Mouse (Mus musculus) midbrain, postnatal 0 days (tissue): Measurements from ENCODE around the gene Klhl36. TPM values are rescaled to one million over a fixed set of nuclear protein-coding genes. Genes with fewer than 3 reads are reported as not detected.

Experiments
- ATAC-seq: fragments of 200-750 bp; cut with Nextera tagmentation; 2 replicates; pipeline ENCODE4 v1.8.0; 2017; ENCODE audit warnings: moderate number of reproducible peaks, mild to moderate bottlenecking, moderate TSS enrichment, moderate library complexity; ENCODE audit not compliant: low FRiP score
- DNase-seq: peaks from one replicate; pipeline ENCODE4 v3.0.0-alpha.2; 2015; ENCODE audit warnings: low spot score
- H3K27ac ChIP-seq: fragments of 300-500 bp; sonication (generic); 2 replicates; pipeline ENCODE4 v1.5.1; 2014; ENCODE audit warnings: low read depth, mild to moderate bottlenecking, low read length, mixed read lengths
- H3K27me3 ChIP-seq: fragments of 300-500 bp; sonication (generic); 2 replicates; pipeline ENCODE4 v1.6.1; 2014; ENCODE audit warnings: low read length, control low read depth, mixed read lengths; ENCODE audit not compliant: insufficient read depth
- H3K36me3 ChIP-seq: fragments of 300-500 bp; sonication (generic); 2 replicates; pipeline ENCODE4 v1.6.1; 2014; ENCODE audit warnings: low read length, control low read depth, mixed read lengths; ENCODE audit not compliant: insufficient read depth
- H3K4me1 ChIP-seq: fragments of 300-500 bp; sonication (generic); 2 replicates; pipeline ENCODE4 v1.6.1; 2014; ENCODE audit warnings: mild to moderate bottlenecking, control low read depth, antibody characterized with exemption, low read length, mixed read lengths; ENCODE audit not compliant: insufficient read depth
- H3K4me2 ChIP-seq: fragments of 300-500 bp; sonication (generic); 2 replicates; pipeline ENCODE4 v1.6.1; 2014; ENCODE audit warnings: low read depth, mild to moderate bottlenecking, low read length, mixed read lengths; ENCODE audit not compliant: poor library complexity, severe bottlenecking
- H3K4me3 ChIP-seq: fragments of 300-500 bp; sonication (generic); 2 replicates; pipeline ENCODE4 v1.5.1; 2014; ENCODE audit warnings: low read depth, mild to moderate bottlenecking, low read length, moderate library complexity
- H3K9ac ChIP-seq: fragments of 300-500 bp; sonication (generic); replicated peaks from 2 replicates; pipeline ENCODE4 v1.6.1; 2014; ENCODE audit warnings: mild to moderate bottlenecking, low read length, moderate library complexity, mixed read lengths; ENCODE audit not compliant: poor library complexity, severe bottlenecking
- H3K9me3 ChIP-seq: fragments of 300-500 bp; sonication (generic); 2 replicates; pipeline ENCODE4 v1.6.1; 2016; ENCODE audit warnings: low read length, control low read depth
- CTCF ChIP-seq: IDR thresholded peaks from 2 replicates; pipeline ENCODE4 v1.5.1; 2016; ENCODE audit warnings: antibody characterized with exemption, mild to moderate bottlenecking
- WGBS: fragments of 180-500 bp; shearing (Covaris S2); extraction: QIAGEN DNeasy Blood & Tissue Kit; methylation state at CpG from one replicate; pipeline ENCODE4 v1.1.7; 2014; 5-methylcytosine and 5-hydroxymethylcytosine counted together
- polyA plus RNA-seq: library from polyadenylated mRNA; unstranded; fragments of >200 nt; fragmentation: Nextera tagmentation; extraction: Ambion mirVana; gene quantifications from 2 replicates; pipeline ENCODE4 v1.2.1, GENCODE M21; 2015
- total RNA-seq: library from RNA; depleted of rRNA; stranded (reverse); fragments of >200 nt; gene quantifications from 2 replicates; pipeline ENCODE4 v1.2.3, GENCODE M21; 2014; rRNA removed

Gene Klhl36
- 28.2 and 31.0 TPM in 2 replicates for total RNA-seq
- polyA plus RNA-seq = 19.5 and 21.0 TPM in 2 replicates

- Histone ChIP-seq H3K4me1 (peaks cover 4% of the 10 kb centered on the region; the same call in 1 of the 2 replicates), H3K9me3 (no peaks in the 10 kb centered on the region), H3K4me3 (peak within 1 kb of the TSS; percentile 89), H3K36me3 (0 out of 2 replicates have a peak, but pooled peaks cover 4% of the 10 kb centered on the region), H3K27ac (peak within 1 kb of the TSS; percentile 72), H3K27me3 (no peaks in the 10 kb centered on the region), H3K4me2 (peak within 1 kb of the TSS; percentile 86), H3K9ac (peak within 1 kb of the TSS; percentile 87)
- TF ChIP-seq CTCF = no peak
- under 1% methylated on average over 35 of the region's 35 CpGs for WGBS
- peak; percentile 95 for DNase-seq
- peak; percentile 93 for ATAC-seq
Observed at GRCm38 (mm10) chr8:119861706-119862389, at the start of gene Klhl36. Gene Klhl36, plus strand, starts transcription at chr8:119862266.

GRCm38 (mm10) chr8:119812650-119813431, 49.2 kb upstream of the Klhl36 start:
- no peak for ATAC-seq
- no peaks in the 10 kb centered on the region for H3K27me3 ChIP-seq
- TF ChIP-seq CTCF = no peak
- DNase-seq = no peak
- H3K27ac ChIP-seq = 0 out of 2 replicates have a peak overlapping the region, but pooled peaks have one; percentile 12
- no peak overlapping the region for H3K4me3 ChIP-seq
- H3K36me3 ChIP-seq = peaks cover 16% of the 10 kb centered on the region; the same call in 1 of the 2 replicates
- peak overlapping the region; percentile 39; the same call in 1 of the 2 replicates for H3K9ac ChIP-seq
- H3K4me2 ChIP-seq = no peak overlapping the region
- no peaks in the 10 kb centered on the region for H3K9me3 ChIP-seq
- H3K4me1 ChIP-seq = peaks cover 3% of the 10 kb centered on the region; the same call in 1 of the 2 replicates
- 74% methylated on average over 12 of the region's 12 CpGs for WGBS

- DNase-seq (no peak), ATAC-seq (no peak)
- no peak overlapping the region for H3K4me3 ChIP-seq
- no peaks in the 10 kb centered on the region for H3K9me3 ChIP-seq
- no peak overlapping the region for H3K4me2 ChIP-seq
- H3K27ac ChIP-seq = no peak overlapping the region
- 0 out of 2 replicates have a peak, but pooled peaks cover 3% of the 10 kb centered on the region for H3K4me1 ChIP-seq
- TF ChIP-seq CTCF = no peak
- 78% methylated on average over 6 of the region's 6 CpGs for WGBS
- H3K27me3 ChIP-seq = no peaks in the 10 kb centered on the region
- H3K36me3 ChIP-seq = peaks cover 23% of the 10 kb centered on the region; the same call in 1 of the 2 replicates
- H3K9ac ChIP-seq = no peak overlapping the region
Observed at GRCm38 (mm10) chr8:119816219-119816618, 45.8 kb upstream of the Klhl36 start.

- no peak for DNase-seq
- WGBS = 36% methylated on average over 12 of the region's 12 CpGs
- no peak for TF ChIP-seq CTCF
- H3K36me3 ChIP-seq = peaks cover 27% of the 10 kb centered on the region; the same call in 1 of the 2 replicates
- no peaks in the 10 kb centered on the region for H3K9me3 ChIP-seq
- H3K27me3 ChIP-seq = no peaks in the 10 kb centered on the region
- no peak overlapping the region for H3K9ac ChIP-seq
- H3K4me3 ChIP-seq = no peak overlapping the region
- no peak overlapping the region for H3K4me2 ChIP-seq
- 0 out of 2 replicates have a peak, but pooled peaks cover 3% of the 10 kb centered on the region for H3K4me1 ChIP-seq
- no peak overlapping the region for H3K27ac ChIP-seq
- ATAC-seq = no peak
Observed at GRCm38 (mm10) chr8:119817446-119817845, 44.6 kb upstream of the Klhl36 start.

GRCm38 (mm10) chr8:119819316-119819715, 42.8 kb upstream of the Klhl36 start:
- 52% methylated on average over 7 of the region's 7 CpGs for WGBS
- H3K27ac ChIP-seq = no peak overlapping the region

More at GRCm38 (mm10) chr8:119819316-119819715, 42.8 kb upstream of the Klhl36 start:
- TF ChIP-seq CTCF = no peak
- Histone ChIP-seq H3K9ac (no peak overlapping the region), H3K4me3 (no peak overlapping the region), H3K9me3 (no peaks in the 10 kb centered on the region), H3K4me1 (no peaks in the 10 kb centered on the region), H3K36me3 (peaks cover 29% of the 10 kb centered on the region; the same call in 1 of the 2 replicates), H3K4me2 (no peak overlapping the region), H3K27me3 (no peaks in the 10 kb centered on the region)
- DNase-seq = no peak
- ATAC-seq = no peak
